Mouse (Mus musculus) cortical plate, adult 2 months (tissue): ENCODE data around the gene Cenpm. TPM values are rescaled to one million over a fixed set of nuclear protein-coding genes. Genes with fewer than 3 reads are reported as not detected.

Experiments
- H3K27ac ChIP-seq: fragments of 200-500 bp; 2 replicates; pipeline ENCODE4 v1.5.1; 2012; ENCODE audit warnings: low read length, control low read depth, inconsistent platforms; ENCODE audit not compliant: insufficient read depth
- H3K4me1 ChIP-seq: fragments of 200-500 bp; 2 replicates; pipeline ENCODE4 v1.6.1; 2011; ENCODE audit warnings: low read length; ENCODE audit not compliant: control insufficient read depth, insufficient read depth
- H3K4me3 ChIP-seq: fragments of 200-500 bp; 2 replicates; pipeline ENCODE4 v1.5.1; 2011; ENCODE audit warnings: mild to moderate bottlenecking, low read length, control low read depth; ENCODE audit not compliant: insufficient read depth
- CTCF ChIP-seq: fragments of 200-500 bp; IDR thresholded peaks from 2 replicates; pipeline ENCODE4 v1.5.1; 2011; ENCODE audit warnings: mild to moderate bottlenecking, control low read depth, low read length; ENCODE audit not compliant: insufficient read depth; ENCODE audit errors: extremely low read depth
- POLR2A ChIP-seq: fragments of 200-500 bp; IDR thresholded peaks from 2 replicates; pipeline ENCODE4 v1.6.1; 2011; ENCODE audit warnings: mild to moderate bottlenecking, low read length, control low read depth; ENCODE audit not compliant: insufficient read depth; ENCODE audit errors: extremely low read depth
- polyA plus RNA-seq: library from polyadenylated mRNA; depleted of rRNA; stranded (reverse); fragments of >200 nt; gene quantifications from 2 replicates; pipeline ENCODE4 v1.2.3, GENCODE M21; 2012; rRNA removed

Gene Cenpm
- polyA plus RNA-seq = 6.7 and 7.0 TPM in 2 replicates

GRCm38 (mm10) chr15:82244115-82244804 lies at the start of gene Cenpm:
Cenpm (minus strand) TSS chr15:82244748.
- H3K4me1 ChIP-seq = no peaks in the 10 kb centered on the region
- no peak within 1 kb of the TSS for H3K27ac ChIP-seq
- TF ChIP-seq CTCF = no peak
- no peak for TF ChIP-seq POLR2A
- peak within 1 kb of the TSS; percentile 70 for H3K4me3 ChIP-seq

- H3K27ac ChIP-seq = no peak overlapping the region
These were observed 49.5 kb upstream of the Cenpm start for GRCm38 (mm10) chr15:82294059-82294458.

GRCm38 (mm10) chr15:82293271-82293711 lies 48.7 kb upstream of the Cenpm start:
- H3K4me1 ChIP-seq = peaks cover 4% of the 10 kb centered on the region; the same call in 1 of the 2 replicates
- H3K27ac ChIP-seq = no peak overlapping the region
- no peak overlapping the region for H3K4me3 ChIP-seq
- TF ChIP-seq POLR2A (no peak), CTCF (no peak)

More at GRCm38 (mm10) chr15:82294059-82294458, 49.5 kb upstream of the Cenpm start:
- no peak overlapping the region for H3K4me3 ChIP-seq
- peaks cover 4% of the 10 kb centered on the region; the same call in 1 of the 2 replicates for H3K4me1 ChIP-seq
- TF ChIP-seq CTCF (peak; percentile 48; the same call in 1 of the 2 replicates), POLR2A (no peak)

GRCm38 (mm10) chr15:82292851-82293250 lies 48.3 kb upstream of the Cenpm start:
- Histone ChIP-seq H3K4me3 (no peak overlapping the region), H3K27ac (no peak overlapping the region), H3K4me1 (peaks cover 4% of the 10 kb centered on the region; the same call in 1 of the 2 replicates)
- TF ChIP-seq POLR2A = no peak
- TF ChIP-seq CTCF = no peak

- H3K4me3 ChIP-seq = no peak overlapping the region
- no peak overlapping the region for H3K27ac ChIP-seq
- TF ChIP-seq CTCF (no peak), POLR2A (no peak)
- peaks cover 4% of the 10 kb centered on the region; the same call in 1 of the 2 replicates for H3K4me1 ChIP-seq
These were observed 45.7 kb upstream of the Cenpm start for GRCm38 (mm10) chr15:82290252-82290651.

GRCm38 (mm10) chr15:82286157-82286556 lies 41.6 kb upstream of the Cenpm start:
- no peak overlapping the region for H3K27ac ChIP-seq
- no peak overlapping the region for H3K4me3 ChIP-seq
- H3K4me1 ChIP-seq = no peaks in the 10 kb centered on the region
- TF ChIP-seq CTCF = no peak
- no peak for TF ChIP-seq POLR2A

GRCm38 (mm10) chr15:82280638-82281037 lies 36.1 kb upstream of the Cenpm start:
- Histone ChIP-seq H3K4me1 (peaks cover 9% of the 10 kb centered on the region), H3K4me3 (no peak overlapping the region), H3K27ac (no peak overlapping the region)
- TF ChIP-seq CTCF = no peak
- no peak for TF ChIP-seq POLR2A

- TF ChIP-seq CTCF (no peak), POLR2A (no peak)
- H3K4me1 ChIP-seq = peaks cover 9% of the 10 kb centered on the region
- H3K4me3 ChIP-seq = no peak overlapping the region; the same call in 1 of the 2 replicates
- H3K27ac ChIP-seq = 0 out of 2 replicates have a peak overlapping the region, but pooled peaks have one; percentile 9
These were observed 33.0 kb upstream of the Cenpm start for GRCm38 (mm10) chr15:82277591-82277990.

- TF ChIP-seq CTCF (no peak), POLR2A (peak; percentile 74)
- peaks cover 7% of the 10 kb centered on the region for H3K4me1 ChIP-seq
These were observed 30.7 kb upstream of the Cenpm start for GRCm38 (mm10) chr15:82274927-82275901.

More at GRCm38 (mm10) chr15:82274927-82275901, 30.7 kb upstream of the Cenpm start:
- Histone ChIP-seq H3K27ac (peak overlapping the region; percentile 79), H3K4me3 (peak overlapping the region; percentile 87)
